Mouse (Mus musculus) heart, adult 11 months (tissue): ENCODE measurements at regions not wholly inside any gene's neighbourhood (a gene's known extent, or its start where the extent isn't known, plus 50 kb on each side); places are given as distances from the start of the nearest gene placed in this dataset.
A peak's percentile ranks its signal among the peaks of the same experiment; 100 is the strongest.

Source experiments
- DNase-seq: peaks from one replicate; pipeline ENCODE4 v3.0.0; 2022

GRCm38 (mm10) chr3:41359458-41359857 lies 196.1 kb upstream of the Jade1 start:
- peak; percentile 41 for DNase-seq

GRCm38 (mm10) chr3:41353021-41353420 lies 202.5 kb upstream of the Jade1 start:
- peak; percentile 80 for DNase-seq

- DNase-seq: peak; percentile 54
Measured at GRCm38 (mm10) chr3:41351786-41352185, 203.7 kb upstream of the Jade1 start.

GRCm38 (mm10) chr3:41351091-41351685 lies 204.3 kb upstream of the Jade1 start:
- DNase-seq: peak; percentile 76

GRCm38 (mm10) chr3:41350331-41350730 lies 205.2 kb upstream of the Jade1 start:
- DNase-seq: peak; percentile 9

GRCm38 (mm10) chr3:41348795-41349194 lies 206.7 kb upstream of the Jade1 start:
- peak; percentile 91 for DNase-seq

- DNase-seq: peak; percentile 82
Measured at GRCm38 (mm10) chr3:41346863-41347262, 208.7 kb upstream of the Jade1 start.

GRCm38 (mm10) chr3:41343431-41343830 lies 212.1 kb upstream of the Jade1 start:
- DNase-seq: peak; percentile 29

GRCm38 (mm10) chr3:41332481-41332880 lies 223.1 kb upstream of the Jade1 start:
- DNase-seq: no peak

GRCm38 (mm10) chr3:41330356-41330755 lies 225.2 kb upstream of the Jade1 start:
- DNase-seq: peak; percentile 57

GRCm38 (mm10) chr3:41328828-41329227 lies 226.7 kb upstream of the Jade1 start:
- peak; percentile 86 for DNase-seq

- DNase-seq: peak; percentile 88
Measured at GRCm38 (mm10) chr3:41326211-41327104, 229.1 kb upstream of the Jade1 start.

- DNase-seq: peak; percentile 90
Measured at GRCm38 (mm10) chr3:41321808-41322207, 233.7 kb upstream of the Jade1 start.

- DNase-seq: peak; percentile 79
Measured at GRCm38 (mm10) chr3:41319214-41319856, 236.2 kb upstream of the Jade1 start.

GRCm38 (mm10) chr3:41318232-41319131 lies 235.6 kb upstream of the Pgrmc2 start:
- DNase-seq: peak; percentile 76

- no peak for DNase-seq
Measured at GRCm38 (mm10) chr3:41317170-41317569, 234.3 kb upstream of the Pgrmc2 start.

- DNase-seq: peak; percentile 46
Measured at GRCm38 (mm10) chr3:41312492-41312891, 229.6 kb upstream of the Pgrmc2 start.

- no peak for DNase-seq
Measured at GRCm38 (mm10) chr3:41307400-41308028, 224.7 kb upstream of the Pgrmc2 start.

GRCm38 (mm10) chr3:41302805-41303204 lies 220.0 kb upstream of the Pgrmc2 start:
- DNase-seq: no peak

GRCm38 (mm10) chr3:41298776-41299175 lies 215.9 kb upstream of the Pgrmc2 start:
- no peak for DNase-seq

GRCm38 (mm10) chr3:41296152-41296809 lies 213.4 kb upstream of the Pgrmc2 start:
- peak; percentile 88 for DNase-seq
